Mouse (Mus musculus) E14TG2a.4 (cell line): Measurements from ENCODE around the gene Dgkz.

ENCODE experiments used
- CTCF ChIP-seq: conservative IDR thresholded peaks from 2 replicates; pipeline ENCODE4 v1.5.1; 2014; ENCODE audit warnings: low read length
- NANOG ChIP-seq: IDR thresholded peaks from 2 replicates; pipeline ENCODE4 v1.6.1; 2014; ENCODE audit warnings: borderline replicate concordance, low read length, mixed read lengths

DNA sequence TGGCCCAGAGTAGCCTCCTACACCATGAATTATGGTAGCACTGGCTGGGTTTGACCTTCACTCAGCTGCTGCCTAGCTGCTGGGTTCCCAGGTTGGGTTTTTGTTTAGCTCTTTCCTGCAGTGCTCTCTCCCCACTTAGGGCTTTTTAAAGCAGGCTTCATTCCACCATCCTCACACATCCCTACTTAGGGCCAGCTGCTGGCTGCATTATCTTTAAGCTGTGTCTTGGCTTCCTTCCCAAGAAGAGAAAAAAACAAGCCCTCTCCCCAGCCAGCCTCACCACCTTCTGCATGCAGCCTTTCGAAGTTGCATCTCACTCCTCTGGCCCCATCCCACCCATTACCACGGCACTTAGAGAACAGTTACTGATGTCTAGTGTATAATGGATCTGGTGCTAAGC, 2.9 kb upstream of the Dgkz start:
- TF ChIP-seq CTCF (no peak), NANOG (no peak)
